ENCODE assay signal across 7 mouse cellular contexts in the genomic region with DNA sequence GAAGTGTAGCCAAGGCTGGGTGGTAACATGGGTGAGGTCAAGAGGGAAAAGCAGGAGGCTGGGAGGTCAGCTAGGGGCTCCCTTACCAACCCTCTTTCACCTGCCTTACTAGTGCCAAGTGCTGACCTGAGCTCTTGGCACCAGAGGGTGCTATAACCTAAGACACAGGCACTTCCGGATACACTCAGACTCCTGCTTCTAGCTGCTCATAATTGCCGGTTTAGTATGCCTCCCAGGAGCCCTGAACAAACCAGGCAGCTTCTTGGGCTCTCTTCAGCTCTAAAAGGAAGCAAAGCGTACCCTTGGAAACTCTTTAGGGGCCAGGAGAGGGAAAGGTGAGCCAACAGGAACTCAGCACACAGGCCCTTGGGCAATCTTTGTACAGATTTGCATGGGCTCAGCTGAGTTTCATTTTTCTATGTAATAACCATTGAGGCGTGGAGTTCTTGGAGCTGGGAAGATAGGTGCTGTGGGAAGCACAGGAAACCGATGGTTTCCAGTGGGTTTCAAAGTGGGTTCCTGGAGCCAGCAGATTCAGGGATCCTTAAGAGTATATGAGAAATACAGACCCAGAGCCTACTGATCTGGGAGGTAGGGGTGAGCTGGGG. TPM values are rescaled to one million over a fixed set of nuclear protein-coding genes. Genes with fewer than 3 reads are reported as not detected.
DNase-seq lines count a peak whose midpoint lies in the region; ATAC-seq and TF ChIP-seq lines count a peak whose summit lies in the region.

No protein-coding gene starts in this region.

- ATAC-seq in forebrain, postnatal 0 days: peak; percentile 98
- peak; percentile 97 for ATAC-seq in hindbrain, embryonic 16.5 days
- ATAC-seq in megakaryocyte, adult 5-6 weeks (ENCODE audit: poor library complexity, severe bottlenecking): peak; percentile 90

- H3K36me3 ChIP-seq in forebrain, postnatal 0 days (ENCODE audit: insufficient read depth): no peaks in the 10 kb centered on the region
- H3K36me3 ChIP-seq in hindbrain, embryonic 16.5 days (ENCODE audit: control insufficient read depth, insufficient read depth, low read length): no peaks in the 10 kb centered on the region

- intact Hi-C loops in left cerebral cortex, adult 2 months (cut with DNase I): loop anchor here (1.0 to 5.0 kb wide), 4 partner anchors 77 to 319 kb away; partner anchors contain the start of gene Cited4

- H3K9me3 ChIP-seq in forebrain, postnatal 0 days (ENCODE audit: low read length): no peaks in the 10 kb centered on the region
- no peaks in the 10 kb centered on the region for H3K9me3 ChIP-seq in hindbrain, embryonic 16.5 days (ENCODE audit: control insufficient read depth, low read length)

- H3K4me1 ChIP-seq in forebrain, postnatal 0 days (ENCODE audit: insufficient read depth): no peaks in the 10 kb centered on the region
- peaks cover 3% of the 10 kb centered on the region; the same call in 1 of the 2 replicates for H3K4me1 ChIP-seq in hindbrain, embryonic 16.5 days (ENCODE audit: control insufficient read depth, insufficient read depth, low read depth, low read length)

- no peak overlapping the region for H3K27ac ChIP-seq in forebrain, postnatal 0 days (ENCODE audit: low read depth, low read length)
- H3K27ac ChIP-seq in hindbrain, embryonic 16.5 days (ENCODE audit: low read depth, low read length): no peak overlapping the region
- peak overlapping the region; percentile 62; the same call in 1 of the 2 replicates for H3K27ac ChIP-seq in left cerebral cortex, adult 2 months

- whole genome bisulfite sequencing in forebrain, postnatal 0 days: 35% methylated on average over 5 of the region's 5 CpGs
- WGBS in hindbrain, embryonic 16.5 days: 26% methylated on average over 5 of the region's 5 CpGs

- H3K9ac ChIP-seq in forebrain, postnatal 0 days: no peak overlapping the region
- H3K9ac ChIP-seq in hindbrain, embryonic 16.5 days (ENCODE audit: low read depth, low read length): peak overlapping the region; percentile 43; the same call in 1 of the 2 replicates

- no peak overlapping the region for H3K4me2 ChIP-seq in forebrain, postnatal 0 days (ENCODE audit: low read depth)
- H3K4me2 ChIP-seq in hindbrain, embryonic 16.5 days (ENCODE audit: low read length): peak overlapping the region; percentile 32; the same call in 1 of the 2 replicates

- no peak overlapping the region for H3K4me3 ChIP-seq in forebrain, postnatal 0 days (ENCODE audit: low read depth, low read length)
- no peak overlapping the region for H3K4me3 ChIP-seq in hindbrain, embryonic 16.5 days (ENCODE audit: low read length)
- no peak overlapping the region for H3K4me3 ChIP-seq in left cerebral cortex, adult 2 months

- peak; percentile 96 for TF ChIP-seq CTCF in forebrain, postnatal 0 days (IDR thresholded peaks at IDR 0.05; ENCODE audit: low read depth)
- TF ChIP-seq CTCF in left cerebral cortex, adult 2 months (IDR thresholded peaks at IDR 0.05): peak; percentile 93

- H3K27me3 ChIP-seq in forebrain, postnatal 0 days (ENCODE audit: insufficient read depth, low read length): no peaks in the 10 kb centered on the region; the same call in 1 of the 2 replicates
- no peaks in the 10 kb centered on the region for H3K27me3 ChIP-seq in hindbrain, embryonic 16.5 days (replicated peaks; ENCODE audit: control insufficient read depth, insufficient read depth, low read length)

- peak; percentile 86 for DNase-seq in NIH3T3 (ENCODE audit: low read depth)
- peak; percentile 78 for DNase-seq in cerebellum, adult 11-12 months
- DNase-seq in forebrain, postnatal 0 days: peak; percentile 87
- peak; percentile 53 to 54 for DNase-seq in left cerebral cortex, adult 2 months (ENCODE audit: extremely low spot score in 1 of 2, low spot score in 2 of 2)
- peak; percentile 44 for DNase-seq in right cerebral cortex, postnatal 25 days

RNA-seq across cellular contexts. Expression of gene Gm8439, which starts 1.4 kb away (rescaled TPM):
- total RNA-seq in forebrain, postnatal 0 days (2014; rRNA removed): not detected in 2 replicates
- polyA plus RNA-seq in forebrain, postnatal 0 days (2015; fragmentation: Nextera tagmentation; extraction: Ambion mirVana): not detected in 2 replicates
- polyA plus RNA-seq in hindbrain, embryonic 16.5 days (2015; fragmentation: Nextera tagmentation; extraction: Ambion mirVana): not detected in 2 replicates
- total RNA-seq in left cerebral cortex, adult 2 months (2021): not detected
- total RNA-seq in megakaryocyte, adult 5-6 weeks (2015): 0.58 and 1.5 TPM in 2 replicates
- total RNA-seq in megakaryocyte, adult 5-6 weeks (2017): 1.9 TPM in 1 of 2 replicates, not detected in the other

RNA-seq across cellular contexts. Expression of gene Ctps, which starts 19.8 kb away (rescaled TPM):
- total RNA-seq in forebrain, postnatal 0 days (2014; rRNA removed): 73.0 and 73.3 TPM in 2 replicates
- 71.9 and 76.8 TPM in 2 replicates for polyA plus RNA-seq in forebrain, postnatal 0 days (2015; fragmentation: Nextera tagmentation; extraction: Ambion mirVana)
- 76.4 and 77.1 TPM in 2 replicates for polyA plus RNA-seq in hindbrain, embryonic 16.5 days (2015; fragmentation: Nextera tagmentation; extraction: Ambion mirVana)
- total RNA-seq in left cerebral cortex, adult 2 months (2021): 10 to 100 TPM; 40.0 to 42.4 TPM
- 12.8 TPM in 2 replicates for total RNA-seq in megakaryocyte, adult 5-6 weeks (2015)
- total RNA-seq in megakaryocyte, adult 5-6 weeks (2017): 13.1 and 14.3 TPM in 2 replicates

RNA-seq across cellular contexts. Expression of gene Slfnl1, which starts 57.9 kb away (rescaled TPM):
- total RNA-seq in forebrain, postnatal 0 days (2014; rRNA removed): 0.15 TPM in 1 of 2 replicates, not detected in the other
- polyA plus RNA-seq in forebrain, postnatal 0 days (2015; fragmentation: Nextera tagmentation; extraction: Ambion mirVana): not detected in 2 replicates
- not detected in 2 replicates for polyA plus RNA-seq in hindbrain, embryonic 16.5 days (2015; fragmentation: Nextera tagmentation; extraction: Ambion mirVana)
- total RNA-seq in left cerebral cortex, adult 2 months (2021): under 1 TPM; 0.32 to 0.63 TPM
- 0.22 TPM in 1 of 2 replicates, not detected in the other for total RNA-seq in megakaryocyte, adult 5-6 weeks (2015)
- total RNA-seq in megakaryocyte, adult 5-6 weeks (2017): not detected in 2 replicates
